Mouse (Mus musculus) inflammation-experienced regulatory T-cells (primary cell): ENCODE measurements around the gene Polr3gl. TPM values are rescaled to one million over a fixed set of nuclear protein-coding genes. Genes with fewer than 3 reads are reported as not detected.

Experiments
- polyA plus RNA-seq, 2 experiments: library from polyadenylated mRNA; unstranded; fragments of 100-300 nt; shearing (Covaris generic); gene quantifications; one replicate each; pipeline ENCODE4 v1.2.1; 2017

Polr3gl gene
- 10 to 100 TPM; 15.7 to 29.1 TPM for polyA plus RNA-seq

DNA sequence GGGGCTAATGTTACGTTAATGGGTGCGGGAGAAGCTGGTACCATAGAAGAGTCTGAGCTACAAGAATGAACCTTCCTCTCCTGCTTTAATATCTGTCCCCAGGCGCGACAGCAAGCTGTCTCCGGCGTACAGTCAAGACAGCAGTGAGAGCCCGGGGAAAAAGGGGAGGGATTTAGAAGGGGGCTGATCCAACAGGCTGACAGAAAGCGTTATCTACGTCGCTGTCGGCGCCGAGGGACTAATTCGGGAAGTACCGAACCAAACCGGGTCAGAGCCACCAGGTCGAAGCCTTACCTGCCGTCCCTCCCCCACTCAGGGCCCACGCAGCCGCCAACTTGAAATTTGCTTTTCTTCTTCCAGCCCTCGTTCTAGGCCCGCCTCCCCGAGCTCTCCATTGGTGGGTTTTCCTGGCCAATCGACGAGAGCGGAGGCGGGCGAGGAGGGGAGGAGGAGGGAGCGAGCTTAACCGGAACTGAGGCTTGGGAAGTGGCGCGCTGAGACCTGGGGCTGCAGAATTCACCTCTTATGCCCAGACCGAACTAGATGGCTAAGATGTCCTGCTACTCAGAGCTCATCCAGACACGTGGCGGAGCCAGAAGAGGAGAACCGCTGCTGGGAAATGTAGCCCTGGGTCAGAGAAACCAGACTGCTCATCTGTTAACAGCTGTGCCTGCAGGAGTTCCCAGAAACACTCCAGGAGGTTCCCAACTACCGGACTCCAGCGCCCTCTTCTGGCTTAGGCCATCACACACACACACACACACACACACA lies at the start of gene Polr3gl:
TSS of gene Polr3gl (minus strand) at position 392 of the 771 bp plus-strand sequence.

DNA sequence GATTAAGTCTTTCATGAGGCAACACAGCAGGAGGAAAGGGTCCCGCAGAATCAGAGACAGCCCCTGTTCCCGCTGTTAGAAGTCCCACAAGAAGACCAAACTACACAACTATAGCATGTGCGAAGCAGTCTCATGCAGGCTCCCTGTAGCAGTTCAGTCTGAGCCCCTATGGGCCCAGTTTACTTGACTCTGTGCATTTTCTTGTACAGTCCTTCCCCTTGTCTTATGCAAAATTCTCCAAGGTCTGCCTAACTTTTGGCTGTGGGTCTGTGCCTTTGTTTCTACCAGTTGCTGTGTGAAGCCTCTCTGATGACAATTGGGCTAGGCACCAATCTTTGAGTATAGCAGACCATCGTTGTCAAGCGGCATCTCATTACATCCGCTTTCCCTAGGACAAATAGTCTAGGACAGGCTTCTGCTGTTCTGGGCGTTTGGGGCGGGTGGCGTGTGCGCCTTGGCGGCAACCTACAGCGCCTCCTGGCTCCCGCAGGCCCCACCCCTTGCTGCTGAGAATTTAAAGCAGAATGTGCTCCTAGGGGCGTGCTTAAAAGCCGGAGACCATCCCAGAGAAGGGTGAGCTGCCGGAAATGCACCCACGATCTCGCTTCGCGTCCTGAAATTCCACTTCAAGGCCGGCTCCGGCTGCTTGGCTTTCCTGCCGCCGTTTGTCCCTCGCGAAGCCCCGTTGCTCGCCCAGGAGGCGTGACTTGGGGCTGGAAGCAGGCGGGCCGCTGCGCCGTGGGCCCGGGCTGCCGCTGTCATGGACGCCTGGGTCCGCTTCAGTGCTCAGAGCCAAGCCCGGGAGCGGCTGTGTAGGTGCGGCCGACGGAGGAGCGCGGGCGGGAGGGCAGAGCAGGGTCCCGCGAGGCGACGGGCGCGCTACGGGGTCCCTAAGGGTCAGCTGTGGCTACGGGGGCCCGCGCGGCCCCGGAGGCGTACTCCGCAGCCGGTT lies 41.2 kb upstream of the Polr3gl start, which contains the start of the genes Pex11b and Gm42957:
TSS of gene Pex11b (plus strand) at position 449 of the 952 bp plus-strand sequence.
TSS of gene Gm42957 (plus strand) at position 547 of the 952 bp plus-strand sequence.

DNA sequence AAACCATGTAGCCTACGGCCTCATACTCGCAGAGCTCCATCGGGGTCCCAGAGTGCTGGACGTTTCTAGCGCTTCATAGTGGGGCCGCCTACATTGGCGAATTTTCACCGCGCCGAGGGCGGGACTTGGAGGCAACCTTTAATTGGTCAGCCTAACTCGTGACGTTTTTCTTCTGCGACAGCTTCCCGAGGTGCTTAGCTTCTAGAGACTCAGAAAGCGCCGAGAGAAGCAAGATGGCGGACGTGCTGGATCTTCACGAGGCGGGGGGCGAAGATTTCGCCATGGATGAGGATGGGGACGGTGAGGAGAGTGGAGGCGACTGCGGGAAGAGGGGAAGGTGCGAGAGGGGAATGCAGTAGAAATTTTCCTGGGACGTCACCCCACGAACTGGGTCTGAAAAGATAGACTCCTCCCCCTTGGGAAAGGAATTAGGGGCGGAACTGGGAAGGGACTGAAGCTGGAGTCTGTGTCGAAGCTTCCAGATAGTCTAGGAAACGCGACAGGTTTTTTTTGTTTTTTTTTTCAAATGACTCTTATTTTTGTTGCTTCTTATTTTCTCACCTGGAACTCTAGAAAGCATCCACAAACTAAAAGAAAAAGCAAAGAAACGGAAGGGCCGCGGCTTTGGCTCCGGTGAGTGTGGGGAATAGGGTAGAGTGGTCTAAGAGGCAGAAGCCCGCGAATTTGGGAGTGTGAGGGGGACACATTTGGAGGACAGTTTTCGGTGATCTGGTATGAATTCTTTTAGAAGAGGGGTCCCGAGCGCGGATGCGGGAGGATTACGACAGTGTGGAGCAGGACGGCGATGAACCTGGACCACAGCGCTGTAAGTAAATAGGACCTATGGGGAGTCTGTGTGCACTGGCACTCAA lies 36.0 kb upstream of the Polr3gl start, which contains the start of gene Rbm8a:
TSS of gene Rbm8a (plus strand) at position 205 of the 872 bp plus-strand sequence.

DNA sequence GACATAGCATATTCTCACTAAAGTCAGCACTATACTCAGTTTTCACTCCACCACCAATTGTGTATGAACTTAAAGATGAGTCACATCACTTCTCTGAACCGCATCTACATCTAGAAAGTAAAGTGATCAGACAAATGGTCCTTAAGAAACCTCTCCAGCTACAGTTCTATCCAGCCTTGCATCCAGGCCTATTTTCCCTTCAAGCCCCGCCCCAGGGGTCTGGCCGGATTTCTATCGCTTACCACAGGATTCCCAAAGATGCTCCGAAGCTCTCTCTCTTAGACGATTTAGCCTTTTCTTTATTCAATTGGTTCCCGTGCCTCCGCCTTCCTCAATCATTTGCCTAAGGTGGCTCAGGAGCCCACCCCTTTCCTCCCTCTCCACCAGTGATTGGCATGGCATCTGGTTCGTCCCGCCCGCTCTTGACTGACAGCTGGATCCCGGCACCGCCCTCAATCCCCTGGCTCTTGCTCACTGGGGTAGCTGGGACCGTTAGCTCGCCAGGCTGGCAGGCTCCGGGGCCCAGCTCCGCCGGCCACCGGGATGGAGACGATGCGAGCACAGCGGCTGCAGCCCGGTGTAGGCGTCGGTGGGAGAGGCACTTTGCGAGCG lies 6.8 kb upstream of the Polr3gl start, which contains the start of gene Lix1l:
TSS of gene Lix1l (plus strand) at position 511 of the 612 bp plus-strand sequence.

DNA sequence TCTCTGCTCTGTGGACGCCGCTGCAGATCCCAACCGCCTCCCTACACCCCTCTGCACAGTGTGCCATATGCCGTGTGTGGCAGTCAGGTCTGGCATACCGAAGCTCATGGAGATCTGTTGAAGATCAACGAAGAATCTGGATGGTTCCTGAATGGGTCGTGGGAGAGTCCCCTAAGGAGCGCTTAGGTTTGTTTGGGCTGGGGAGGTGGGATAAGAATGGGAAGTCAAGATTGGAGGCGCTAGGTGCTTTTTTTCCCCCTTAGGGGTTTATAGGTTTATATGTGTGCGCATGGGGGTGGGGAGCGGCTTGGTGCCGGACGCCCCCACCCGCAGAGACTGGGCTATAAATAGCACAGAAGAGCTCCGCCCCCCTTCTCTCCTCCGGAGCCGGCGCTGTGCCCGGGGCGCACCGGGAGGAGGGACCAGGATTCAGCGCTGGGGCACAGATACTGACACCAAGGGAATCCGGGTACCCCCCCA lies 2.3 kb upstream of the Polr3gl start, which contains the start of gene Ankrd34a:
TSS of gene Ankrd34a (plus strand) at position 409 of the 480 bp plus-strand sequence.

DNA sequence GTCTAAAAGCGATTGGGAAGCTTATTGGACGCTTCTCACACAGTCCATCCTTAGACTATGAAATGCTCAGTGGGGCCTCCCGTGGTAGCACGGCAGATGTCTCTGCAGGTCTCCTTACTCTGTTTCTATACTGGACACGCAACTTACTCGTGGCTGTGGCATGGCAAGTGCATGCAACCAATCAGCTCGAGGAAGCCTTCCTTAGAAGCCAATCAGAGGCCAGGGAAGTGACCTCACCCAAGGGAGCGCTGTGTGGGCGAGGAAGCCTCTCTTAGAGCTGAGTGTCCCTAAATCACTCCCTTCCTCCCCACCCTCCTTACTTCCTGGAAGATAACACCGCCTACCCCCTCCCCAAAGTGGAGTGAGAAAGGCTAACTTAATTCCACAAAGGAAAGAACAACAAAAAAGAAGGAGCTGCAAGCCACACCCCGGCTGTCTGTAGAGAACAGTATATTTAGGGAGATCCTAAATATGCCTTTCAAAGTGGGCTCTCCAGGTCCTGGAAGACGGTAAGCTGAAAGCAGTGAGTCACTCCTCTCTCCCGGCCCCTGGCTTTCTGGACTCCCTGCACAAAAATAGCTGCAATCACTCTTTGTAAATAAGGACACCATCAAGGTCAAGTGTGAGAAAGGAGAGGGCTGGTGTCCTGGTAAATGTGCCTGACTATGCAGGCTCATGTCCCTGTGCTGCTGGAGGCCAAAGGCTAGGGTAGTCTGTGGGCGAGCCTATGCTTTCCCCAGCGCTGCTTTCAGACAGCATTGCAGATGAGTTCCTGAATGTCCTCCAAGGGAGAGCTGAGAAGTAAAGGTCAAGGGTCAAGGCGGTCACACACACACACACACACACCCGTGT lies 17.1 kb downstream of the Polr3gl start, which contains the start of gene Gm16253:
TSS of gene Gm16253 (plus strand) at position 295 of the 852 bp plus-strand sequence.

DNA sequence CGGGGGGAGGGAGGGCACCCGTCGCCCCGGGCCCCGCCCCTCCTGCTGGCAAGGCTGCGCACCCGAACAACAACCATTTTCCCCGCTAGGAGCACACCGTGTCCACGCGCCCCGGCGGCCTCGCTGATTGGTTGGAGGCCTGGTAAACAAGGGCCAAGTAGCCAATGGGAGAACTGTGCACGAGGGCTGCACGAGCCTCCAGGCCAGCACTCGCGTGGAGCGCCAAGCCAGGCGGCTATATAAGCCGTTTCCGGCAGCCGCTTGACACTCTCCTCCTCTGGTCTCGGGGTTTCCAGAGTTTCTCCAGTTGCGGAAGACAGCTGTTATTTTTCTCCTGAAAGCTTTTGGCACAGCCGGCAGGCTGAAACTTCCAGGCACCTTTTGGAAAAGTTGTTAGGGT lies 36.3 kb downstream of the Polr3gl start, which contains the start of gene Txnip:
TSS of gene Txnip (plus strand) at position 264 of the 400 bp plus-strand sequence.

Other genes with a start within 250 kb of the Polr3gl start
- gene BC107364, start 141.9 kb downstream of the Polr3gl start, polyA plus RNA-seq = 1 to 10 TPM in 1 of 2 experiments, not detected in 1; 1.5 TPM
- under 1 TPM; 0.30 to 0.73 TPM for gene Hfe2, start 69.0 kb downstream of the Polr3gl start, polyA plus RNA-seq
- 100 to 1,000 TPM; 658 to 845 TPM for gene Txnip, start 36.2 kb downstream of the Polr3gl start, polyA plus RNA-seq
- under 1 TPM in 1 of 2 experiments, not detected in 1; 0.82 TPM for gene Gm16253, start 17.2 kb downstream of the Polr3gl start, polyA plus RNA-seq
- gene Ankrd34a, start 2.5 kb upstream of the Polr3gl start, polyA plus RNA-seq = under 1 TPM in 1 of 2 experiments, not detected in 1; 0.16 TPM
- under 1 TPM; 0.24 to 0.44 TPM for gene Lix1l, start 7.0 kb upstream of the Polr3gl start, polyA plus RNA-seq
- 100 to 1,000 TPM; 131 to 148 TPM for gene Rbm8a, start 35.8 kb upstream of the Polr3gl start, polyA plus RNA-seq
- gene Pex11b, start 41.2 kb upstream of the Polr3gl start, polyA plus RNA-seq = 10 to 100 TPM; 47.2 to 47.4 TPM
- under 1 TPM; 0.06 to 0.69 TPM for gene Gm42957, start 41.3 kb upstream of the Polr3gl start, polyA plus RNA-seq
- under 1 TPM; 0.20 to 0.42 TPM for gene Itga10, start 51.4 kb upstream of the Polr3gl start, polyA plus RNA-seq
- gene Ankrd35, start 76.0 kb upstream of the Polr3gl start, polyA plus RNA-seq = 1 to 10 TPM in 1 of 2 experiments, under 1 TPM in 1; 0.06 to 1.1 TPM
- 10 to 100 TPM; 20.4 to 28.3 TPM for gene Pias3, start 102.2 kb upstream of the Polr3gl start, polyA plus RNA-seq
- gene Nudt17, start 114.4 kb upstream of the Polr3gl start, polyA plus RNA-seq = under 1 TPM; 0.75 to 0.86 TPM
- gene Polr3c, start 133.4 kb upstream of the Polr3gl start, polyA plus RNA-seq = 10 to 100 TPM; 66.7 to 79.7 TPM
- 100 to 1,000 TPM; 112 to 130 TPM for gene Rnf115, start 133.5 kb upstream of the Polr3gl start, polyA plus RNA-seq
- under 1 TPM; 0.24 to 0.43 TPM for gene Pdzk1, start 235.1 kb upstream of the Polr3gl start, polyA plus RNA-seq
- 10 to 100 TPM; 15.8 to 21.4 TPM for gene Cd160, start 235.2 kb upstream of the Polr3gl start, polyA plus RNA-seq